Mouse (Mus musculus) intestine, postnatal 0 days (tissue): Measurements from ENCODE around the gene F2rl2. TPM values are rescaled to one million over a fixed set of nuclear protein-coding genes. Genes with fewer than 3 reads are reported as not detected.

ENCODE experiments used
- ATAC-seq: fragments of 200-750 bp; cut with Nextera tagmentation; 2 replicates; pipeline ENCODE4 v1.8.0; 2017; ENCODE audit warnings: mild to moderate bottlenecking, moderate TSS enrichment, moderate library complexity
- H3K27ac ChIP-seq: fragments of 300-500 bp; sonication (generic); 2 replicates; pipeline ENCODE4 v1.5.1; 2014; ENCODE audit warnings: mild to moderate bottlenecking, low read depth, low read length, moderate library complexity
- H3K27me3 ChIP-seq: fragments of 300-500 bp; sonication (generic); replicated peaks from 2 replicates; pipeline ENCODE4 v1.6.1; 2014; ENCODE audit warnings: low read length, mixed read lengths; ENCODE audit not compliant: control insufficient read depth, insufficient read depth
- H3K36me3 ChIP-seq: fragments of 300-500 bp; sonication (generic); 2 replicates; pipeline ENCODE4 v1.6.1; 2014; ENCODE audit warnings: mild to moderate bottlenecking, moderate library complexity; ENCODE audit not compliant: control insufficient read depth, insufficient read depth
- H3K4me1 ChIP-seq: fragments of 300-500 bp; sonication (generic); replicated peaks from 2 replicates; pipeline ENCODE4 v1.6.1; 2014; ENCODE audit warnings: antibody characterized with exemption, low read length, mixed read lengths; ENCODE audit not compliant: control insufficient read depth, insufficient read depth
- H3K4me2 ChIP-seq: fragments of 300-500 bp; sonication (generic); replicated peaks from 2 replicates; pipeline ENCODE4 v1.6.1; 2014; ENCODE audit warnings: low read depth, mild to moderate bottlenecking, moderate library complexity
- H3K4me3 ChIP-seq: fragments of 300-500 bp; sonication (generic); 2 replicates; pipeline ENCODE4 v1.5.1; 2014; ENCODE audit warnings: low read depth, low read length
- H3K9ac ChIP-seq: fragments of 300-500 bp; sonication (generic); 2 replicates; pipeline ENCODE4 v1.6.1; 2014; ENCODE audit warnings: mild to moderate bottlenecking, low read depth, low read length
- H3K9me3 ChIP-seq: fragments of 300-500 bp; sonication (generic); 2 replicates; pipeline ENCODE4 v1.6.1; 2016; ENCODE audit warnings: mixed run types; ENCODE audit not compliant: control insufficient read depth
- CTCF ChIP-seq: sonication (generic); IDR thresholded peaks from 2 replicates; pipeline ENCODE4 v1.5.1; 2016; ENCODE audit warnings: low read depth, mild to moderate bottlenecking, control low read depth, antibody characterized with exemption, moderate library complexity
- WGBS: fragments of 180-500 bp; shearing (Covaris S2); extraction: QIAGEN DNeasy Blood & Tissue Kit; methylation state at CpG from one replicate; pipeline ENCODE4 v1.1.7; 2014; 5-methylcytosine and 5-hydroxymethylcytosine counted together
- polyA plus RNA-seq: library from polyadenylated mRNA; unstranded; fragments of >200 nt; fragmentation: Nextera tagmentation; extraction: Ambion mirVana; gene quantifications from 2 replicates; pipeline ENCODE4 v1.2.1, GENCODE M21; 2015

Gene F2rl2
- 0.17 and 0.43 TPM in 2 replicates for polyA plus RNA-seq

DNA sequence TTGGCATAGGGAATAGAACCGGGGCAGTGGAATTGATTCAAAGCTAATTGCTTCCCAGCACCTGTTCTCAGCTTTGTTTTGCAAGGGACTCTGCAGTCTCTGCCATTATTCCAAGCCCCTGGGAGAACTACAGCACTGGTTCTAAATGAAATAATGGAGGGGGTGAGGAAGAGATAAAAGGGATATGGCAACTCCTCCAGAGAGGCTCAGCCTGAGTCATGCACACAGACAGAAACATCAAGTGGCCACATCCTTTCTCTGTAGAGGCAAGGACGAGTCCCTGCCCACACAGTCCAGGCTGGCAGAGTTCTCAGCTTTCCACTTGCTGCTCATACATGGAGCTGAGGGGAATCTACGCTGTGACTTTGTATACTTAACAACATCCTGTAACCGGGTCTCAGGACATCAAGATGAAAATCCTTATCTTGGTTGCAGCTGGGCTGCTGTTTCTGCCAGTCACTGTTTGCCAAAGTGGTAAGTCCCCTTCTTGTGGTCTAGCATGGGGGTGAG, at the start of gene F2rl2:
TSS of gene F2rl2 (plus strand) at position 200 of the 510 bp plus-strand sequence.
- WGBS: 57% methylated on average over 4 of the region's 4 CpGs
- Histone ChIP-seq H3K4me2 (no peak within 1 kb of the TSS), H3K9me3 (no peaks in the 10 kb centered on the region), H3K9ac (no peak within 1 kb of the TSS), H3K27ac (no peak within 1 kb of the TSS), H3K27me3 (no peaks in the 10 kb centered on the region), H3K36me3 (peaks cover 8% of the 10 kb centered on the region; the same call in 1 of the 2 replicates), H3K4me1 (no peaks in the 10 kb centered on the region), H3K4me3 (no peak within 1 kb of the TSS)
- TF ChIP-seq CTCF: no peak
- no peak for ATAC-seq

GRCm38 (mm10) chr13:95647248-95647647, 49.4 kb upstream of the F2rl2 start:
- no peak for TF ChIP-seq CTCF
- Histone ChIP-seq H3K4me1 (no peaks in the 10 kb centered on the region), H3K9me3 (no peaks in the 10 kb centered on the region), H3K27me3 (no peaks in the 10 kb centered on the region), H3K4me3 (no peak overlapping the region), H3K27ac (no peak overlapping the region), H3K4me2 (no peak overlapping the region), H3K9ac (no peak overlapping the region), H3K36me3 (peaks cover 18% of the 10 kb centered on the region)
- ATAC-seq: no peak
- 63% methylated on average over 4 of the region's 4 CpGs for WGBS

DNA sequence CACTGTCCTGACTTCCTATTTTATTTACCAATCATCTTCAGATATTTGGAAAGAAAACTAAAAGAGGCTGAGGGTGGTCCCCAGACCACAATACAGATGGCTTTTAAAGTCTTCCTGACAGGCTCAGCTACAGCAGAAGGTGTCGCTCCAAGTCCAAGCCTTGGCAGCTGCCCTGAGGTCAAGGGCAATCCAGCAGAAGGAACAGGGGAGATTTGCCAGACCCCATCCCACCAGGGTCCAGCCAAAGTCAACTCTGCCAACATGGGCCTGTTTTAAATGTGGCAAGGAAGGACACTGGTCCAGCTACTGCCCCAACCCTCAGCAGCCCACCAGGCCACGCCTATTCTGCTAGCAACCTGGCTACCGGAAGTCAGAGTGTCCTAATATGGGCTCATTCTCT, 46.7 kb upstream of the F2rl2 start:
- Histone ChIP-seq H3K27ac (no peak overlapping the region), H3K9me3 (no peaks in the 10 kb centered on the region), H3K9ac (no peak overlapping the region), H3K4me2 (no peak overlapping the region), H3K27me3 (no peaks in the 10 kb centered on the region), H3K4me1 (no peaks in the 10 kb centered on the region), H3K4me3 (no peak overlapping the region), H3K36me3 (peaks cover 18% of the 10 kb centered on the region)
- TF ChIP-seq CTCF: no peak
- WGBS: 93% methylated on average over 3 of the region's 3 CpGs
- ATAC-seq: no peak

DNA sequence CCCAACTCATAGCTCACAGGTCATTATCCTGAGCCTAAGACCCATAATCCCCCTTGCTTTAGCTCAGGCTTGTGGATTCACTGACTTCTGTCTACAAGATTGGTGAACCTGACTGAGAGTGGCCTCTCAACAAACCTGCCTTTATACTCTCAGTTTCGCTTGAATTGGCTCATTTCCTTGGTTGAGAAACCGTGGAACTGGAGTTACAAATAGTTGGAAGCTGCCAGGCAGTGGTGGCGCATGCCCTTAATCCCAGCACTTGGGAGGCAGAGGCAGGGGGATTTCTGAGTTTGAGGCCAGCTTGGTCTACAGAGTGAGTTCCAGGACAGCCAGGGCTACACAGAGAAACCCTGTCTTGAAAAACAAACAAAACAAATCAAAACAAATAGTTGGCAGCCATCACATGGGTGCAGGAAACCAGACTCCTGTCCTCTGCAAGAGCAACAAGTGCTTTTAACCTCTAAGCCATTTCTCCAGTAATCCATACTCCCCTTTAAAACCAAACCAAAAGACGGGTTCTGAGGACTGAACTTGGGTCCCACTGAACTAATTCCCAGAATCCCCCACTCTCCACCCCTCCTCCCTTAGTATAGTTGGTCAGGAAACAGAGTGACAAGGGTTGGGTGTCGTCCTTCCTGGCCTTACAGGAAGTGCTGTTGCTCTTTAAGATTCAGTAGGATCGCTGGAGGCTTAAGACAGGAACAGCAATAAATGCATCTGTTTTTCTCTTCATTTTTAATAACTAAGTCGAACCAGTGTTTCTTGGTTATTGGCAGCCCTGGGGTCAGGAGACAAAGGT, 44.6 kb upstream of the F2rl2 start:
- H3K4me3 ChIP-seq: no peak overlapping the region
- no peak overlapping the region for H3K4me2 ChIP-seq
- no peaks in the 10 kb centered on the region for H3K27me3 ChIP-seq
- H3K36me3 ChIP-seq: peaks cover 12% of the 10 kb centered on the region
- 78% methylated on average over 7 of the region's 7 CpGs for WGBS
- no peaks in the 10 kb centered on the region for H3K9me3 ChIP-seq
- H3K9ac ChIP-seq: no peak overlapping the region
- no peak for TF ChIP-seq CTCF
- H3K27ac ChIP-seq: no peak overlapping the region
- no peaks in the 10 kb centered on the region for H3K4me1 ChIP-seq
- no peak for ATAC-seq

DNA sequence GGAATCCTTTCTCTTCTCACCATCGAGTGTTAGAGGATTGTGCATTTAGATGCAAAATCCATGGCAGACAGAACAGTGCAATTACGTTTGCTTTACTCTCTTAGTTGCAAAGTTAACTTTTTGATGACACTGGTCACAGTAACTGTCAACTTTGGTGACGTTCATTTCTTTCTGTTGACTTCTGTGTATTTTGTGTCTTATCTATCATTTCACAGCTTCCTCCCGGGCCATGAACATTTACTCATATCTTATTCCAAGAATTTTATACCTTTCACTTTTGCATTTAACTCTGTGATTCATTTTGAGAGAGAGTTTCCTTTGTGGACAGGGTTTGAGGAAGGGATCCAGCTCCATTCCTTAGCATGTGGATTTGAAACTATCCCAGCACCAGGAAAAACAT, 43.0 kb upstream of the F2rl2 start:
- TF ChIP-seq CTCF: no peak
- no peak for ATAC-seq
- Histone ChIP-seq H3K27ac (no peak overlapping the region), H3K4me1 (no peaks in the 10 kb centered on the region), H3K9ac (no peak overlapping the region), H3K27me3 (no peaks in the 10 kb centered on the region), H3K4me3 (no peak overlapping the region), H3K36me3 (peaks cover 28% of the 10 kb centered on the region), H3K4me2 (no peak overlapping the region), H3K9me3 (no peaks in the 10 kb centered on the region)
- WGBS: 66% methylated on average over 4 of the region's 4 CpGs

GRCm38 (mm10) chr13:95655284-95655683, 41.4 kb upstream of the F2rl2 start:
- peaks cover 32% of the 10 kb centered on the region for H3K36me3 ChIP-seq
- no peak for ATAC-seq
- no peaks in the 10 kb centered on the region for H3K9me3 ChIP-seq
- H3K4me2 ChIP-seq: no peak overlapping the region
- no peak overlapping the region for H3K27ac ChIP-seq
- H3K27me3 ChIP-seq: no peaks in the 10 kb centered on the region
- H3K4me1 ChIP-seq: no peaks in the 10 kb centered on the region
- WGBS: 50% methylated on average over 9 of the region's 9 CpGs
- no peak overlapping the region for H3K9ac ChIP-seq
- no peak for TF ChIP-seq CTCF
- no peak overlapping the region for H3K4me3 ChIP-seq
